Mouse (Mus musculus) midbrain, postnatal 0 days (tissue): ENCODE measurements around the gene Brpf1. TPM values are rescaled to one million over a fixed set of nuclear protein-coding genes. Genes with fewer than 3 reads are reported as not detected.
"Not testable (repeated sequence)": the region's sequence is repeated elsewhere in the genome, so short reads cannot be mapped to it uniquely, and the experiment has no call there.

Source experiments
- ATAC-seq: fragments of 200-750 bp; cut with Nextera tagmentation; 2 replicates; pipeline ENCODE4 v1.8.0; 2017; ENCODE audit warnings: moderate number of reproducible peaks, mild to moderate bottlenecking, moderate TSS enrichment, moderate library complexity; ENCODE audit not compliant: low FRiP score
- DNase-seq: peaks from one replicate; pipeline ENCODE4 v3.0.0-alpha.2; 2015; ENCODE audit warnings: low spot score
- H3K27ac ChIP-seq: fragments of 300-500 bp; sonication (generic); 2 replicates; pipeline ENCODE4 v1.5.1; 2014; ENCODE audit warnings: low read depth, mild to moderate bottlenecking, low read length, mixed read lengths
- H3K27me3 ChIP-seq: fragments of 300-500 bp; sonication (generic); 2 replicates; pipeline ENCODE4 v1.6.1; 2014; ENCODE audit warnings: low read length, control low read depth, mixed read lengths; ENCODE audit not compliant: insufficient read depth
- H3K36me3 ChIP-seq: fragments of 300-500 bp; sonication (generic); 2 replicates; pipeline ENCODE4 v1.6.1; 2014; ENCODE audit warnings: low read length, control low read depth, mixed read lengths; ENCODE audit not compliant: insufficient read depth
- H3K4me1 ChIP-seq: fragments of 300-500 bp; sonication (generic); 2 replicates; pipeline ENCODE4 v1.6.1; 2014; ENCODE audit warnings: mild to moderate bottlenecking, control low read depth, antibody characterized with exemption, low read length, mixed read lengths; ENCODE audit not compliant: insufficient read depth
- H3K4me2 ChIP-seq: fragments of 300-500 bp; sonication (generic); 2 replicates; pipeline ENCODE4 v1.6.1; 2014; ENCODE audit warnings: low read depth, mild to moderate bottlenecking, low read length, mixed read lengths; ENCODE audit not compliant: poor library complexity, severe bottlenecking
- H3K4me3 ChIP-seq: fragments of 300-500 bp; sonication (generic); 2 replicates; pipeline ENCODE4 v1.5.1; 2014; ENCODE audit warnings: low read depth, mild to moderate bottlenecking, low read length, moderate library complexity
- H3K9ac ChIP-seq: fragments of 300-500 bp; sonication (generic); replicated peaks from 2 replicates; pipeline ENCODE4 v1.6.1; 2014; ENCODE audit warnings: mild to moderate bottlenecking, low read length, moderate library complexity, mixed read lengths; ENCODE audit not compliant: poor library complexity, severe bottlenecking
- H3K9me3 ChIP-seq: fragments of 300-500 bp; sonication (generic); 2 replicates; pipeline ENCODE4 v1.6.1; 2016; ENCODE audit warnings: low read length, control low read depth
- CTCF ChIP-seq: IDR thresholded peaks from 2 replicates; pipeline ENCODE4 v1.5.1; 2016; ENCODE audit warnings: antibody characterized with exemption, mild to moderate bottlenecking
- WGBS: fragments of 180-500 bp; shearing (Covaris S2); extraction: QIAGEN DNeasy Blood & Tissue Kit; methylation state at CpG from one replicate; pipeline ENCODE4 v1.1.7; 2014; 5-methylcytosine and 5-hydroxymethylcytosine counted together
- polyA plus RNA-seq: library from polyadenylated mRNA; unstranded; fragments of >200 nt; fragmentation: Nextera tagmentation; extraction: Ambion mirVana; gene quantifications from 2 replicates; pipeline ENCODE4 v1.2.1, GENCODE M21; 2015
- total RNA-seq: library from RNA; depleted of rRNA; stranded (reverse); fragments of >200 nt; gene quantifications from 2 replicates; pipeline ENCODE4 v1.2.3, GENCODE M21; 2014

The Brpf1 gene
- total and polyA plus RNA-seq, 2 experiments from 2014 or later: 10.0 to 22.1 TPM

GRCm38 (mm10) chr6:113308141-113308540, 1.2 kb downstream of the Brpf1 start:
- Histone ChIP-seq H3K36me3 (peaks cover 16% of the 10 kb centered on the region), H3K4me1 (peaks cover 5% of the 10 kb centered on the region; the same call in 1 of the 2 replicates), H3K9me3 (no peaks in the 10 kb centered on the region), H3K9ac (peak overlapping the region; percentile 91), H3K27me3 (no peaks in the 10 kb centered on the region), H3K4me2 (peak overlapping the region; percentile 96), H3K4me3 (peak overlapping the region; percentile 95), H3K27ac (0 out of 2 replicates have a peak overlapping the region, but pooled peaks have one; percentile 97)
- ATAC-seq (no peak), DNase-seq (peak; percentile 84)
- 29% methylated on average over 5 of the region's 5 CpGs for WGBS
- peak; percentile 61 for TF ChIP-seq CTCF

GRCm38 (mm10) chr6:113315972-113316371, 9.0 kb downstream of the Brpf1 start:
- WGBS: 95% methylated on average over 3 of the region's 3 CpGs
- no peaks in the 10 kb centered on the region for H3K27me3 ChIP-seq
- DNase-seq: no peak
- no peak overlapping the region for H3K9ac ChIP-seq
- TF ChIP-seq CTCF: no peak
- no peaks in the 10 kb centered on the region for H3K9me3 ChIP-seq
- H3K4me2 ChIP-seq: no peak overlapping the region
- H3K4me3 ChIP-seq: no peak overlapping the region
- peaks cover 75% of the 10 kb centered on the region for H3K36me3 ChIP-seq
- no peaks in the 10 kb centered on the region for H3K4me1 ChIP-seq
- ATAC-seq: no peak
- no peak overlapping the region for H3K27ac ChIP-seq

GRCm38 (mm10) chr6:113326533-113327315, 19.8 kb downstream of the Brpf1 start, which contains the start of gene Ogg1:
Gene Ogg1, plus strand, starts transcription at chr6:113326972.
- ATAC-seq: peak; percentile 99
- peak within 1 kb of the TSS; percentile 46 for H3K4me3 ChIP-seq
- no peaks in the 10 kb centered on the region for H3K27me3 ChIP-seq
- peak within 1 kb of the TSS; percentile 70 for H3K9ac ChIP-seq
- H3K9me3 ChIP-seq: no peaks in the 10 kb centered on the region
- H3K36me3 ChIP-seq: peaks cover 33% of the 10 kb centered on the region
- no peak for TF ChIP-seq CTCF
- H3K4me2 ChIP-seq: peak within 1 kb of the TSS; percentile 90
- DNase-seq: peak; percentile 99
- WGBS: under 1% methylated on average over 52 of the region's 52 CpGs
- no peaks in the 10 kb centered on the region for H3K4me1 ChIP-seq
- H3K27ac ChIP-seq: peak within 1 kb of the TSS; percentile 84

- Histone ChIP-seq H3K4me3 (no peak overlapping the region), H3K9ac (no peak overlapping the region), H3K27ac (no peak overlapping the region), H3K4me1 (no peaks in the 10 kb centered on the region), H3K36me3 (peaks cover 16% of the 10 kb centered on the region), H3K9me3 (no peaks in the 10 kb centered on the region), H3K27me3 (no peaks in the 10 kb centered on the region), H3K4me2 (no peak overlapping the region)
- no peak for TF ChIP-seq CTCF
- DNase-seq (no peak), ATAC-seq (no peak)
- WGBS: 94% methylated on average over 1 of the region's 1 CpGs
These were observed 22.5 kb downstream of the Brpf1 start for GRCm38 (mm10) chr6:113329396-113329795.

- Histone ChIP-seq H3K4me1 (no peaks in the 10 kb centered on the region), H3K4me2 (no peak overlapping the region), H3K27ac (no peak overlapping the region), H3K9ac (no peak overlapping the region), H3K36me3 (peaks cover 25% of the 10 kb centered on the region), H3K4me3 (no peak overlapping the region), H3K9me3 (no peaks in the 10 kb centered on the region), H3K27me3 (no peaks in the 10 kb centered on the region)
- no peak for ATAC-seq
- no peak for DNase-seq
- no peak for TF ChIP-seq CTCF
- WGBS: 60% methylated on average over 2 of the region's 2 CpGs
These were observed 23.6 kb downstream of the Brpf1 start for GRCm38 (mm10) chr6:113330547-113330946.

GRCm38 (mm10) chr6:113331721-113332120, 24.8 kb downstream of the Brpf1 start:
- Histone ChIP-seq H3K4me2 (no peak overlapping the region), H3K9ac (no peak overlapping the region), H3K9me3 (no peaks in the 10 kb centered on the region), H3K27me3 (no peaks in the 10 kb centered on the region), H3K36me3 (peaks cover 35% of the 10 kb centered on the region), H3K27ac (no peak overlapping the region), H3K4me3 (no peak overlapping the region), H3K4me1 (no peaks in the 10 kb centered on the region)
- 91% methylated on average over 11 of the region's 11 CpGs for WGBS
- no peak for TF ChIP-seq CTCF
- ATAC-seq: no peak
- DNase-seq: no peak

GRCm38 (mm10) chr6:113332734-113333133, 25.8 kb downstream of the Brpf1 start:
- not testable (repeated sequence) for H3K4me2 ChIP-seq, H3K27ac ChIP-seq, DNase-seq, H3K4me1 ChIP-seq, H3K9ac ChIP-seq, ATAC-seq, H3K9me3 ChIP-seq, H3K4me3 ChIP-seq, H3K27me3 ChIP-seq
- WGBS: 74% methylated on average over 6 of the region's 6 CpGs
- H3K36me3 ChIP-seq: peaks cover 41% of the 10 kb centered on the region
